Mouse (Mus musculus) megakaryocyte-erythroid progenitor cell, adult 5 weeks (primary cell): ENCODE measurements around the gene Nipa1. TPM values are rescaled to one million over a fixed set of nuclear protein-coding genes. Genes with fewer than 3 reads are reported as not detected.

Source experiments
- polyA plus RNA-seq: library from polyadenylated mRNA; stranded (reverse); fragments of >175 nt; gene quantifications from 2 replicates; pipeline ENCODE4 v1.2.3, GENCODE M21; 2012

Nipa1 gene
- polyA plus RNA-seq, result 1.1 and 1.7 TPM in 2 replicates

DNA sequence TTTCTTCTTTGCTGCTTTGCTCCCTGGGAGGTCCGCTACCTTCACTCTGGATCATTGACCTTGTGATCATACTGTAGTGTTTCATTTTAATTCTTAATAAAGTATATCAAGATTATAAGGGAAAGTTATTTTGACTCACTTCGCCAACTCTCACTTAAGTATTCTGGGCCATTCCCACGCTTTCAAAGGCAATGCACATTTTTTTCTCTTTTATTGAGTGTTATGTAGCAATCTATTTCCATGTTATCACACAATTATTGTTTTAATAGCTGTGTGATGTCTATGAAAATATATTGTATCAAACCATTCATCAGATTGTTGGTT, at the start of gene Nipa1:
Gene Nipa1 (minus strand): TSS at position 25 of the 324 bp plus-strand sequence.

DNA sequence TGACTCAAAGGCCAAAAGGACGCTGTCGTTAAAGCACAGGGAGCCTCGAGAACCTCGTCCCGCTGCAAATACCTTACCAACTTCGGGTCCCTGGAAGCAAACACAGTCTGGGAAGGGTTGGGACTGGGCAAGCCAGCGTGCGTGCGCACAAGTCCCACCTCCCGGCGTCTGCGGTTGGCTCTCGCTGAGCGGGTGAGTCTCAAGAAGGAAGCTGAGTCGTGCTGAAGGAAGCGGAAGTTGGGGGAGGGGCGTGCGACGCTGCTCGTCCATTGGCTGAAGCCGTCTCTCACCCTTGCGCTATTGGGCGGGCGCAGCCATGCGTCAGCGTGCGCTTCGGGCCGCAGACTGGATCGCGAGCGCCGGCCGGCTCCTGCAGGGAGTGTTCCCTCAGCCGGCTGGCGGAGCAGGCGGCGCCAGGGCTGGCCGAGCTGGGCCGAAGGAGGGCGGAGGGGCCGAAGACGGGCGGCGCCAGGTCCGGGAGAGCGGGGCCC, 30.1 kb upstream of the Nipa1 start, which contains the start of gene Herc2:
Gene Herc2 (plus strand): TSS at position 366 of the 491 bp plus-strand sequence.

GRCm38 (mm10) chr7:55962004-55962908, 57.5 kb downstream of the Nipa1 start, which contains the start of gene Nipa2:
Nipa2 (minus strand) TSS chr7:55962476.

Other genes with a start within 250 kb of the Nipa1 start
- gene Tubgcp5, start 225.8 kb downstream of the Nipa1 start, polyA plus RNA-seq, result 1.3 and 1.8 TPM in 2 replicates
- gene Cyfip1, start 178.2 kb downstream of the Nipa1 start, polyA plus RNA-seq, result 22.8 and 25.2 TPM in 2 replicates
- 11.6 and 13.2 TPM in 2 replicates for gene Nipa2, start 57.5 kb downstream of the Nipa1 start, polyA plus RNA-seq
- 2.8 and 3.6 TPM in 2 replicates for gene Herc2, start 30.2 kb upstream of the Nipa1 start, polyA plus RNA-seq
- gene Oca2, start 219.8 kb upstream of the Nipa1 start, polyA plus RNA-seq, result not detected in 2 replicates